Mouse (Mus musculus) neural tube, embryonic 10.5 days (tissue): Measurements from ENCODE around the gene Rcn3.
A peak's percentile ranks its signal among the peaks of the same experiment; 100 is the strongest.

Experiments
- DNase-seq: peaks from one replicate; pipeline ENCODE4 v3.0.0-alpha.2; 2017; ENCODE audit warnings: low spot score; ENCODE audit errors: extremely low spot score

Rcn3 gene

GRCm38 (mm10) chr7:45048923-45049657, 42.9 kb downstream of the Rcn3 start:
- DNase-seq: no peak

- DNase-seq: no peak
Measured at GRCm38 (mm10) chr7:45048001-45048890, 43.8 kb downstream of the Rcn3 start.

- DNase-seq: no peak
Measured at GRCm38 (mm10) chr7:45047491-45047890, 44.5 kb downstream of the Rcn3 start.

- no peak for DNase-seq
Measured at GRCm38 (mm10) chr7:45046853-45047350, 45.1 kb downstream of the Rcn3 start.

GRCm38 (mm10) chr7:45045741-45046140, 46.3 kb downstream of the Rcn3 start:
- no peak for DNase-seq

- no peak for DNase-seq
Measured at GRCm38 (mm10) chr7:45043307-45043706, 48.7 kb downstream of the Rcn3 start.

- no peak for DNase-seq
Measured at GRCm38 (mm10) chr7:45040851-45041250, 51.2 kb downstream of the Rcn3 start.

- no peak for DNase-seq
Measured at GRCm38 (mm10) chr7:45038411-45038810, 53.6 kb downstream of the Rcn3 start.

- peak; percentile 52 for DNase-seq
Measured at GRCm38 (mm10) chr7:45037720-45038361, 54.2 kb downstream of the Rcn3 start.

- DNase-seq: no peak
Measured at GRCm38 (mm10) chr7:45036702-45037101, 55.3 kb downstream of the Rcn3 start.

GRCm38 (mm10) chr7:45035631-45036030, 56.4 kb downstream of the Rcn3 start:
- DNase-seq: no peak

- DNase-seq: no peak
Measured at GRCm38 (mm10) chr7:45033722-45034359, 58.2 kb downstream of the Rcn3 start.
